Mouse (Mus musculus) ES-Bruce4 (cell line): ENCODE data around the gene Cdkal1.

Source experiments
- CTCF ChIP-seq: IDR thresholded peaks from one replicate; pipeline ENCODE4 v1.8.1; 2011; ENCODE audit warnings: low read depth, low read length
- EP300 ChIP-seq: IDR thresholded peaks from 2 replicates; pipeline ENCODE4 v1.6.1; 2011; ENCODE audit warnings: low read depth, low read length; ENCODE audit not compliant: insufficient read depth

GRCm38 (mm10) chr13:29756052-29756451 is 99.4 kb downstream of the Cdkal1 start:
- TF ChIP-seq EP300, result no peak
- TF ChIP-seq CTCF, result no peak
